Mouse (Mus musculus) layer of hippocampus, adult 9-11 months (tissue): ENCODE measurements around the gene Loxl1.
A peak's percentile ranks its signal among the peaks of the same experiment; 100 is the strongest.

ENCODE experiments used
- DNase-seq: peaks from one replicate; pipeline ENCODE4 v3.0.0; 2022

Loxl1 gene

GRCm38 (mm10) chr9:58248746-58249413 lies 64.1 kb downstream of the Loxl1 start:
- no peak for DNase-seq

- peak; percentile 82 for DNase-seq
These were observed 65.8 kb downstream of the Loxl1 start for GRCm38 (mm10) chr9:58247064-58247759.

- no peak for DNase-seq
These were observed 66.8 kb downstream of the Loxl1 start for GRCm38 (mm10) chr9:58246083-58246591.

GRCm38 (mm10) chr9:58243696-58244095 lies 69.3 kb downstream of the Loxl1 start:
- no peak for DNase-seq

GRCm38 (mm10) chr9:58242696-58243095 lies 70.3 kb downstream of the Loxl1 start:
- no peak for DNase-seq

- no peak for DNase-seq
These were observed 71.1 kb downstream of the Loxl1 start for GRCm38 (mm10) chr9:58241780-58242485.
